Mouse (Mus musculus): ENCODE measurements at regions not wholly inside any gene's neighbourhood (a gene's known extent, or its start where the extent isn't known, plus 50 kb on each side); places are given as distances from the start of the nearest gene placed in this dataset.
A peak's percentile ranks its signal among the peaks of the same experiment; 100 is the strongest.

DNA sequence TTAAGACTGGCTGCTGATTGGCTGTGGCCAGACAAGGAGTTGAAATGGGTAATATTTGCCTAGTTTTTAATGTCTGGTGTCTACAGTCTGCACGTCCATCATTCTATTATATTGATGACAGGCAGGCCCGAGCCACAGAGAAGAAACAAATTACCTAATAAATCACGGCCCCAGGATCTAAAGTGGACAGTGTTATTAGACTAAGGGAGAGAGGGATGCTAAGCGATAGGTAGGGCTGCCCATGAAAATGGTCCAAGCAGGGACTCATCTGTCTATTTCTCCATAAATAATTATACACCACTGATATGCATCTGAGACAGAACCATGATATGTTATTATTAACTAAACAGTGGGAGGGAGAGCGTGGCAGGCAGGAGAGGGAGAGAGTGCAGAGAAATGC, 114.1 kb upstream of the Tle3 start:
- 56% methylated on average over 5 of the region's 5 CpGs for WGBS
- no peaks in the 10 kb centered on the region for H3K27me3 ChIP-seq
- no peak for ATAC-seq (replicated peaks)
- H3K9me3 ChIP-seq: no peaks in the 10 kb centered on the region
- peaks cover 19% of the 10 kb centered on the region for H3K4me1 ChIP-seq
- no peaks in the 10 kb centered on the region for H3K36me3 ChIP-seq
- H3K4me2 ChIP-seq (replicated peaks): no peak overlapping the region
- H3K9ac ChIP-seq (replicated peaks): no peak overlapping the region
- no peak overlapping the region for H3K27ac ChIP-seq (replicated peaks)
- H3K4me3 ChIP-seq: no peak overlapping the region

- H3K27me3 ChIP-seq: no peaks in the 10 kb centered on the region
- H3K36me3 ChIP-seq: no peaks in the 10 kb centered on the region
- H3K4me2 ChIP-seq (replicated peaks): no peak overlapping the region
- WGBS: 16% methylated on average over 7 of the region's 7 CpGs
- no peak overlapping the region for H3K27ac ChIP-seq (replicated peaks)
- H3K9me3 ChIP-seq: no peaks in the 10 kb centered on the region
- H3K4me1 ChIP-seq: peaks cover 19% of the 10 kb centered on the region
- H3K9ac ChIP-seq (replicated peaks): no peak overlapping the region
- no peak overlapping the region for H3K4me3 ChIP-seq
- no peak for ATAC-seq (replicated peaks)
Observed at GRCm38 (mm10) chr9:61259421-61260174, 112.6 kb upstream of the Tle3 start.

GRCm38 (mm10) chr9:61261263-61261662, 110.9 kb upstream of the Tle3 start:
- H3K27ac ChIP-seq (replicated peaks): no peak overlapping the region
- H3K36me3 ChIP-seq: no peaks in the 10 kb centered on the region
- H3K4me2 ChIP-seq (replicated peaks): no peak overlapping the region
- no peaks in the 10 kb centered on the region; the same call in 1 of the 2 replicates for H3K9me3 ChIP-seq
- no peak overlapping the region for H3K9ac ChIP-seq (replicated peaks)
- no peak overlapping the region for H3K4me3 ChIP-seq
- peaks cover 19% of the 10 kb centered on the region for H3K4me1 ChIP-seq
- WGBS: 66% methylated on average over 6 of the region's 6 CpGs
- no peak for ATAC-seq (replicated peaks)
- H3K27me3 ChIP-seq: no peaks in the 10 kb centered on the region

DNA sequence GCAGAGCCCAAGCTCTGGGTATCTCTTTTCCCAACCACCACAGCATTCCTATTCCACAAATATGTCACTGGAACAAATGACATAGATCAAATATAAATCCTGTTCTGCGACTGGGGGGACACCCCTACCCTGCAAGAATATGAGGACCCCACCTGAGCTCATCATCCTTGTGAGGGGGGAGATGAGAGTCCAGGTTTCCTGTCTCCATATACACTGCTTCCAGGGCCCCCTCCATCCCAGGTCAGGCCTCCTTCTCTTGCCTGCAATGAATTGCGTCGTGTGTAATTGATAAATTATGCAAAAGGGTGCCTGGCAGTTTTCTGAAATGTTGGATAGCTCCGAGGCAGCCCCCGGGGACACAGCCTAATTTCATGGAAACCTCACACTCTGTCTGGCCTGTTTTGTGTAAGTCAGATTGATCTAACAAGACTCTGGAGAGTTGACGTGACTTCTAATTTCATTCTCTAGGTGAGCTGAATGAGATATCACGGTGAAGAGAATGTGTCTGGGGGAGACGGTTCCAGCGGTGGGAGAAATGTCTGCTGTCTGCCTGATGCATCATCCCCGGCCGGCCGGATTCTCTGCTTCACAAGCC, 110.3 kb upstream of the Tle3 start:
- H3K4me1 ChIP-seq: peaks cover 19% of the 10 kb centered on the region
- H3K9me3 ChIP-seq: no peaks in the 10 kb centered on the region; the same call in 1 of the 2 replicates
- no peak overlapping the region for H3K27ac ChIP-seq (replicated peaks)
- H3K27me3 ChIP-seq: no peaks in the 10 kb centered on the region
- WGBS: 37% methylated on average over 12 of the region's 12 CpGs
- H3K4me3 ChIP-seq: no peak overlapping the region
- ATAC-seq (replicated peaks): 0 out of 2 replicates have a peak, but pooled peaks have one; percentile 38
- H3K4me2 ChIP-seq (replicated peaks): no peak overlapping the region
- no peak overlapping the region for H3K9ac ChIP-seq (replicated peaks)
- H3K36me3 ChIP-seq: no peaks in the 10 kb centered on the region

DNA sequence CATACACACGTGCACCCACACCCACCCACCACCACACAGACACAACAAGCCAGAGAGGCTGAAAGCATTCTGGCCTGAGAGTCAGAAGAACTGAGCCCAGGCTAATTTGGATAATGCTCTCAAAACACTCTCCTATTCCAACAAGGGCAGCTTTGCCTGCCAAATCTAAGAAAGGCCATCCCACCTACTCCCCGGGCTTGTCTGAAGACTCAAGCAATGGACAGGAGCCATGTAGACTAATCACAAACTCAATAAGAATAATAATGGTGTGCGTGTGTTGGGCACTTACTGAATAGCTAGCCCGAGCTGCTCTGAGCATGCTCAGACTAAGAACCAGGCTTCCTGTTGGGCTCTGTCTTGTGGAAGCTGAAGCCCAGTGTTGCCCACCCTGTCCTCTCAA, 108.8 kb upstream of the Tle3 start:
- no peak for ATAC-seq (replicated peaks)
- 52% methylated on average over 4 of the region's 4 CpGs for WGBS
- peaks cover 24% of the 10 kb centered on the region for H3K4me1 ChIP-seq

DNA sequence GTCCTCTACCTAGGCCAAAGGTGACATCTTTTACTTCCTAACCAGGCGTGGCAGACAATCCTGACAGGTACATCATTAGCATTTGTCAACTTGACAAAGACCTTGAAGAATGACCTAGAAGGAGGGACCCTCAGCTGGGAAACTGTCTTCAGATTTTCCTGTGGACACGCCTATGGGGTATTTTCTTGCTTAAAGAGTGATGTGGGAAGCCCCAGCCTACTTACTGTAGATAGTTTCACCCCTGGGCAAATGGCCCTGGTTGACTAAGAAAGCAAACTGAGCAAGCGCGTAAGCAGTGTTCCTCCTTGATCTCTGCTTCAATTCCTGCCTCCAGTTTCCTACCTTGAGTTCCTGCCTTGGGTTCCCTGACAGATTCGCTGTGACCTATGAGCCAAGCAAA, 106.7 kb upstream of the Tle3 start:
- peaks cover 18% of the 10 kb centered on the region for H3K4me1 ChIP-seq
- no peak overlapping the region for H3K9ac ChIP-seq (replicated peaks)
- H3K9me3 ChIP-seq: no peaks in the 10 kb centered on the region; the same call in 1 of the 2 replicates
- no peak for ATAC-seq (replicated peaks)
- H3K4me3 ChIP-seq: no peak overlapping the region
- H3K27me3 ChIP-seq: no peaks in the 10 kb centered on the region
- no peak overlapping the region for H3K4me2 ChIP-seq (replicated peaks)
- H3K27ac ChIP-seq (replicated peaks): no peak overlapping the region
- H3K36me3 ChIP-seq: no peaks in the 10 kb centered on the region
- WGBS: 92% methylated on average over 5 of the region's 5 CpGs

More for the DNA sequence above, 108.8 kb upstream of the Tle3 start:
- H3K9ac ChIP-seq (replicated peaks): no peak overlapping the region
- no peak overlapping the region for H3K4me2 ChIP-seq (replicated peaks)
- no peak overlapping the region for H3K4me3 ChIP-seq
- H3K27me3 ChIP-seq: no peaks in the 10 kb centered on the region
- H3K36me3 ChIP-seq: no peaks in the 10 kb centered on the region
- no peak overlapping the region for H3K27ac ChIP-seq (replicated peaks)
- H3K9me3 ChIP-seq: no peaks in the 10 kb centered on the region; the same call in 1 of the 2 replicates

DNA sequence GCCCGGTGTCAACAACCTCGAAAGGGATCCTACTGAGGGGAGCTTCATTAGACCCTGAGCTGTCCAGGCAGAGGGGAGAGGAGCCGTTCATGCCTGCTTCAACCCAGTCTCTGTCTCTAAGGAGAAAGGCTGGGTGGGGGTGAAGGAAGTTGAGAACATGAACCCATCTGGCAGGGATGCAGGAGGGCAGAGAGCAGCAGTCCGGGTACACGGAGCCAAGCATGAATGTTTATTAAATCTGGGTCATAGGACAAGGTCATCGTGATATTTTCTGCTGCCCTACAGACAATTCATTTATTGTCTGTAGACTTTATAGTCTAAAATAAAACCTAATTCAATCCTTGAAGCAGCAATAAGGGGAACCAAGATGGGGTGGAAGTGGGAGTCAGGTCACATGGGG, 105.2 kb upstream of the Tle3 start:
- no peaks in the 10 kb centered on the region; the same call in 1 of the 2 replicates for H3K9me3 ChIP-seq
- H3K9ac ChIP-seq (replicated peaks): no peak overlapping the region
- H3K27ac ChIP-seq (replicated peaks): no peak overlapping the region
- no peak for ATAC-seq (replicated peaks)
- H3K36me3 ChIP-seq: no peaks in the 10 kb centered on the region
- H3K27me3 ChIP-seq: no peaks in the 10 kb centered on the region
- no peak overlapping the region for H3K4me2 ChIP-seq (replicated peaks)
- 91% methylated on average over 6 of the region's 6 CpGs for WGBS
- no peak overlapping the region for H3K4me3 ChIP-seq
- peaks cover 9% of the 10 kb centered on the region for H3K4me1 ChIP-seq

DNA sequence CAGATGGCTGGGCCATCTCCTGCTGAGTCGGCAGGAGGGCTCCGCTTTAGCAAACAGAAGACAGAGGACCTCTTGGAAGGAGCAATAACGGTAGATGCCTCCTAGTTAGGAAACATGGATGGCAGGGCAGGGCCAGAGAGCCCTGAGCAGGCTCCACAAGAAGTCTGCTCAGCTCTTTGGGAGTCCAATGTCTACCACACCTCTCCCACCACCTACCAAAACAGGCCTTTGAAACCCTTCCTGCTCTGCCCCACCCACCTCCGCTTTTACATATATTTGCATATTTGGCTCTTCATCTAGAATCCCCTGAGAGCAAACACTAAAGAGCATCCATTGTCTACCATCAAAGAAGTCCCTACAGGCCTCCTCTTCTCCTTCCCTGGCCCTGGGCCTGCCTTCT, 104.6 kb upstream of the Tle3 start:
- H3K4me1 ChIP-seq: peaks cover 5% of the 10 kb centered on the region
- H3K9me3 ChIP-seq: no peaks in the 10 kb centered on the region; the same call in 1 of the 2 replicates
- H3K4me2 ChIP-seq (replicated peaks): no peak overlapping the region
- H3K9ac ChIP-seq (replicated peaks): no peak overlapping the region
- H3K4me3 ChIP-seq: no peak overlapping the region
- no peak overlapping the region for H3K27ac ChIP-seq (replicated peaks)
- WGBS: 60% methylated on average over 4 of the region's 4 CpGs
- H3K36me3 ChIP-seq: no peaks in the 10 kb centered on the region
- no peak for ATAC-seq (replicated peaks)
- no peaks in the 10 kb centered on the region for H3K27me3 ChIP-seq

GRCm38 (mm10) chr9:61268162-61268561, 104.0 kb upstream of the Tle3 start:
- H3K4me3 ChIP-seq: no peak overlapping the region
- no peaks in the 10 kb centered on the region for H3K36me3 ChIP-seq
- H3K9ac ChIP-seq (replicated peaks): no peak overlapping the region
- ATAC-seq (replicated peaks): no peak
- WGBS: 86% methylated on average over 2 of the region's 2 CpGs
- peaks cover 5% of the 10 kb centered on the region for H3K4me1 ChIP-seq
- H3K4me2 ChIP-seq (replicated peaks): no peak overlapping the region
- no peak overlapping the region for H3K27ac ChIP-seq (replicated peaks)
- H3K9me3 ChIP-seq: no peaks in the 10 kb centered on the region; the same call in 1 of the 2 replicates
- no peaks in the 10 kb centered on the region for H3K27me3 ChIP-seq

DNA sequence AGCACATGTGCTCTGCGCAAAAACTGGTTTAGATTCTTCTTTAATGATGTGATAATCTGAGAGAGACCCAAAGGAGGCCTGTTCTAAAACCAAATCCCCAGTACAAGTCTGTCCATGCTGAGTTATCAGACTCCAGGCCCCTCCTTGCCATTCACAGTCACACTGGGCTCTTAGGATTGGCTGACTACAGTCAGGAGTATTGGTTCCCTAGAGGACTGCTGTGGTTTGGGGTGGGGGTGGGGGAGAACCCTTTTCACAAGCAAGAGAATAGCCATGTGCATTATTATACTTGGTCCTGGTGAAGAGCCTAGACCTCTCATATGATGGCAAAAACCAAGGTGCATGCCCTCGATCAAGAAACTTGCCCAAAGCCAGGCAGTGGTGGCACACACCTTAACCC, 103.5 kb upstream of the Tle3 start:
- H3K4me2 ChIP-seq (replicated peaks): no peak overlapping the region
- H3K4me3 ChIP-seq: no peak overlapping the region
- no peaks in the 10 kb centered on the region for H3K36me3 ChIP-seq
- WGBS: 98% methylated on average over 2 of the region's 2 CpGs
- H3K9me3 ChIP-seq: no peaks in the 10 kb centered on the region; the same call in 1 of the 2 replicates
- H3K4me1 ChIP-seq: peaks cover 5% of the 10 kb centered on the region
- ATAC-seq (replicated peaks): no peak
- H3K27ac ChIP-seq (replicated peaks): no peak overlapping the region
- H3K9ac ChIP-seq (replicated peaks): no peak overlapping the region
- no peaks in the 10 kb centered on the region for H3K27me3 ChIP-seq

- Histone ChIP-seq H3K27ac (replicated peaks) (no peak overlapping the region), H3K4me1 (peaks cover 5% of the 10 kb centered on the region), H3K4me2 (replicated peaks) (no peak overlapping the region), H3K9ac (replicated peaks) (no peak overlapping the region), H3K4me3 (no peak overlapping the region), H3K36me3 (no peaks in the 10 kb centered on the region), H3K27me3 (no peaks in the 10 kb centered on the region), H3K9me3 (no peaks in the 10 kb centered on the region; the same call in 1 of the 2 replicates)
- WGBS: 79% methylated on average over 5 of the region's 5 CpGs
- no peak for ATAC-seq (replicated peaks)
Observed at GRCm38 (mm10) chr9:61269151-61269870, 102.9 kb upstream of the Tle3 start.

GRCm38 (mm10) chr9:61271243-61271642, 100.9 kb upstream of the Tle3 start:
- ATAC-seq (replicated peaks): no peak

More at GRCm38 (mm10) chr9:61271243-61271642, 100.9 kb upstream of the Tle3 start:
- Histone ChIP-seq H3K4me3 (no peak overlapping the region), H3K9ac (replicated peaks) (no peak overlapping the region), H3K36me3 (no peaks in the 10 kb centered on the region), H3K9me3 (no peaks in the 10 kb centered on the region), H3K4me2 (replicated peaks) (no peak overlapping the region), H3K4me1 (peaks cover 5% of the 10 kb centered on the region), H3K27me3 (no peaks in the 10 kb centered on the region), H3K27ac (replicated peaks) (no peak overlapping the region)
- WGBS: 100% methylated on average over 1 of the region's 1 CpGs

Measured in forebrain, embryonic 15.5 days (tissue).